Mouse (Mus musculus): Measurements from ENCODE around the gene Lpar3.

DNA sequence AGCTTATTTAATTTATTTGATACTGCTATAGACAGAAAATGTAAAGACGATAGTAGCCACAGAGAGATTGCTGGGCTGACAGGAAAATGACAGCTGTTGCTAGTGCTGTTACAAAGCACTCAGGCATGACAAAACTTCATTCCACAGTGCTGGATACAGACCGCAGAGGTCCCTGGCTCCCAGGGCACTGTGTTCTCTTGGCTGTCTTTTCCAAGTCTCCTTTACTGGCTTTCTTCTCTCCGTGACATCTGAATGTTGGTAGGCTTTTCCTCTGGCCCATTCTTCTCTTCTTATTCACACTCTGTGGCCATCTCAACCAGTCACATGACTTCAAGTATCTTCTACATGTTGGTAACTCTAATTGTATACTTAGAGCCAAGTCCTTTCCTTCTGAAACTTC is 86.6 kb downstream of the Lpar3 start:
- TF ChIP-seq GATA1 (IDR thresholded peaks at IDR 0.05; ENCODE audit: borderline replicate concordance, low read length) = no peak
- TF ChIP-seq FLI1 (IDR thresholded peaks at IDR 0.05; ENCODE audit: low read length) = no peak
